Mouse (Mus musculus) heart, adult 9 months (tissue): Measurements from ENCODE around the gene Dda1.

Experiments used
- DNase-seq, 2 experiments: peaks; one replicate each; pipeline ENCODE4 v3.0.0; 2022; ENCODE audit warnings: low spot score in 2 of 2

The Dda1 gene

DNA sequence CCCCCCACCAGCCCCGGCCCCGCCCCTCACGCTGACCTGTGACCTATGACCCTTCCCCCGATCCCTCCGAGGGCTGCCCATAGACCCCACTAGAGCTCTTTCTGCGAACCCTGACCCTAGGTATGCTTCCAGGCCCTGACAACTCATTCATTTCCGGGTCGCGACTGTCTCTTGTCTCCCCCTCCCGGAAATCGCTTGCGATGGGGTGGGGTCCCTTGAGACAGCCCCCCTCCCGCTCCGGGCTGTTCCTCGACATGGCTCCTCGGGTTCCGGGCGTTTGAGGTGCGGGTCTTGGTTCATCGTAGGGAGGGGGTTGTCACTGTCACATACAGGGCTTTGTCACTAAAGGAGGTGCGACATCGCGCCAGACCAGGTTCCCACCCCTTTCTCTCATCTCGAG lies 412 bp downstream of the Dda1 start:
- DNase-seq = peak in 1 of 2 experiments; percentile 71

DNA sequence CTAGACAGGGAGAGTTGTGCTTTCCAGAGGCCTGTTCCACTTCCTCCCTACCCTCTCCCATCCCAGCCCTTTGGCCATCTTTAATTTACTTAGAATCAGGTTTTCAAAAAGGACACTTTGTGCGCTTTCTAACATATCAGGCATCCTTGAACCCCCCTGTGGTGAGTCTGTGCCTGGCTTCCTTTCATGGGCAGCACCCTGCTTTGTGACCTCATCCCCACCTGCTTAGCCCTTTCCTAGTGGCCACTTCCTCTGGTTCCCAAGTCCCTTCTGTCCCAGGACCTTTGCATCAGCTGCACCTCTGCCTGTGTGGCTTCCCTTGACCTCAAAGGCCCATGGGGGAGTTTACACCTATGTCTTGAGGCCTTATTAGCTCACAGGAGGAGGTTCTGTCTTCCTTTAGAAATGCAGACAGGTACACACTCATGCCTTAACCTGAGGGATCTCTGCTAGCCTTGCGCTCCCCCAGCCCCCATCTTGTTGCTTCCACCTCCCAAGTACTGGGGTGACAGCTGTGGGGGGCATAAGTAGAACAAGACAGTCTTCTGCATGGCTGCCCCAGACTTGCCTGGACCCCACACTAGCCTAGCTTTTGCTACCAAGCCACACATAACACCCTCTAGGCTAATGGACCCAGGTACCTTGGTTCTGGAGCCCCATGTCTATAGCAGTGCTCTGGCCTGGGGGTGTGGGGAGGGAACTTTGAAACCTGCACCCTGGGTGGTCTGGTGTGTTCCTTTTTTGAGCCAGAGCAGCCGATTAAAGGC lies 1.3 kb downstream of the Dda1 start:
- no peak for DNase-seq

DNA sequence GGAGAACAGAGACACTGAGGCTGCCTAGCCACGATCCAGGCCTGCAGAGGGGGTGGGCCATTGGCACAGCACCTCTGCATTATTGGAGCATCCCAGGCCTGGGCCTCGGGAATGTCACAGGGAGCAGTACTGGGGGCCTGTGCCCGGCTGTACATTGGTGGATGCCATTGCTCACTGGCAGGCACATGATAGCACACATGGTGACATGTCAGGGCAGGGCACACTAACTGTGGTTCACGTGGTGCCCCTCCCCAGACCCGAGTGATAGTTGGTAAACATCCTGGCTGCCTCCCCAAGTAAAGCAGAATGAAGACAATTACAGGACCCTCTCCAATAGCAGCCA lies 1.9 kb downstream of the Dda1 start:
- no peak for DNase-seq

DNA sequence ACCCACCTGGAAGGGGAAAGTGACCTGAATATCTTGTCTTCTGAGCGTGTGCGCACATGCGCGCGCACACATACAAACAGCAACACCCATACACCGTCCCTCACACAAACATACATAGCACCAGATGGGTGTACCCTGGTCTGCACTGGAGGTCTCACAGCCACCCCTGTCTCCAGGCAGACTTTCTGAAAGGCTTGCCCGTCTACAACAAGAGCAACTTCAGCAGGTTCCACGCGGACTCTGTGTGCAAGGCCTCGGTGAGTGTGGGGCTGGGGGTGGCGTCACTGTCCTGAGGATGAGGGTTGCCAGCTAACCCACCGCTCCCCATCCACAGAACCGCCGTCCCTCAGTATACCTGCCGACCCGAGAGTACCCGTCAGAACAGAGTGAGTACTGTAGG lies 2.9 kb downstream of the Dda1 start:
- DNase-seq = no peak

DNA sequence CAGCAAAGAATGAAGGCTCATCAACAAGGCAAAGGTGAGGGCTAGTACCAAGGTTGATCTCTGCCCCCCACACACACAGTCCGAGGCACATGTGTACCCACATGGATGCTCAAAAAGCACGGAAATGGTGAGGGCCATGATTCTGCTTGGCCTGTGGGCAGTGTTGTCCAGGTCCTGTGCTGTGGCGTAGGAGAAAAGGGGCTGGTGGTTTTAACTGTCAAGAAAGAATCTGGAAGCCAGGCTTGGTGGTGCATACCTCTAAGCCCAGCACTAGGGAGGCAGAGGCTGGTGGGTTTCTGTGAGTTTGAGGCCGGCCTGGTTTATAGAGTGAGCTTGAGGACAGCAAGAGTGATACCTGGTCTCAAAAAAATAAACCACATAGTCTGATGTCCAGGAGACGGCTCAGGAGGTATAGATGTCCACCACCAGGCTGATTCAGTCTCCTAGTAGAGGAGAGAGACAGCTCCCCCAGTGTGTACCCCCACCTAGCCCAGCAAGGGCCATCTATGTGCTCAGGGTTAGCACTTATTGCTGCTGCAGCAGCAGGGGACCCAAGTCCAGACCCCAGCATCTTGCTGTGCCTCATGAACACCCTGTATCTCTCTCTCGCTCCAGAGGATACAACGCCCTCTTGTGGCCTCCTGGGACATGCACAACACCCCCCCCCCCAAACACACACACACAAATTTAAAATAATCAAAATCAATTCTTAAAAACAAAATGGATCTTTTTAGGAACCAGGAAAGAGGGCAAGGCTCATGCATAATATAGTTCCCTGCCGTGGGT lies 3.8 kb downstream of the Dda1 start:
- DNase-seq = no peak

- DNase-seq = no peak
Observed at GRCm38 (mm10) chr8:71474344-71474743, 5.3 kb downstream of the Dda1 start.

- DNase-seq = no peak
Observed at GRCm38 (mm10) chr8:71474785-71475701, 6.0 kb downstream of the Dda1 start.

DNA sequence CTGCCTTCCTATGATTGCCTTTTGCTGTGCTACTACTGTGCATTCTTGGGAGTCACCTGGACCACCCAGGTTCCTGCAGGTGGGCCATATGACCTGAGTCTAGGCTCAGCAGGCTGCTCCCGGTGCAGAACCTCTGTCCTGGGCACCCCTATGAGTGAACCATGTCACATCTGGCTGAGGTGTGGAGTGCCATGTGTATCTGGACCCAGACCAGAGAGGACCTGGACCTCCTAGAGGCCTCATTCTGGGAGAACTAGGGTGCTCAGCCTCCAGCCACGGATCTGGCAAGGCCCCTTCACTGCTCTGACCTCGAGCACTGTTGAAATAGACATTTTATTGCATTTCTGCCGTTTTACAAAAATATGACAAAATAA lies 6.7 kb downstream of the Dda1 start:
- no peak for DNase-seq

GRCm38 (mm10) chr8:71476099-71476940 lies 7.3 kb downstream of the Dda1 start:
- peak; percentile 84 to 88 for DNase-seq

GRCm38 (mm10) chr8:71477196-71477845 lies 8.3 kb downstream of the Dda1 start:
- no peak for DNase-seq

DNA sequence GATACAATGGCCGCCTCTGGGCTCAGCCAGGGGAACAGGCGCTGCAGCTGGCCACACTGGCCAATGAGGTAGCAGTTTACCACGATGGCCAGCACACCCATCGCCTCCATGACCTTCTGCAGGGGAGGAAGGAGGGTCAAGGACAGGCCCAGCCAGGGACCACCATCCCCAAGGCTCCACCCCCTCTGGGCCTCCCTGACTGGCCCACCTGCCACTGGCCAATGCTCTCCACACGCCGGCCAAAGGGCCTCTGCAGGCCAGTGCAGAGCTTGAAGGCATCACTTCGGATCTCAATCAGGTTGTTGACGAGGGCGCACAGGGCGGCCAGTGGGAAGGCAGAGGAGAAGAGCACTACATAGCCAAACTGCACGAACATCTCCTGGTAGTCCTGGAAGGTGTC lies 9.9 kb downstream of the Dda1 start:
- no peak for DNase-seq

GRCm38 (mm10) chr8:71483932-71484331 lies 14.9 kb downstream of the Dda1 start:
- no peak for DNase-seq

DNA sequence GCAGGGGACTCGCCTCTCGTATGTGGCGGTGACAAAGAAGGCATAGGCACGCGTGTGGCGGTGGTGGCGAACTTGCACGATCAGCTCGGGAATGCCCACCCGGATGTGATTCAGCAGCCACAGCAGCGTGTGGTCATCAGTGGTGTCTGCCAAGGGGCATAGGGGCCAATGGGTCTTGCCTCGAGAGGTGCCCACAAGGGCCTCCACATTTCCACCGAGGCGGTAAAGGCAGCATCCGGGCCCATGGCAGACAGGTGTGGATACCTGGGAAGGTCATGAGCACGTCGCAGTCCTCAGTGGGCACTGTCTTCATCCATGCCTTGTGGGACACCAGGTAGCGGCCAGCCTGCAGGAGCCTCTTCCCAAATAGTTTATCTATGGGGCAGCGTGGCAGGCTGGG lies 15.7 kb downstream of the Dda1 start:
- DNase-seq = no peak

- DNase-seq = peak; percentile 83 to 87
Observed at GRCm38 (mm10) chr8:71485142-71486135, 16.4 kb downstream of the Dda1 start, which contains the start of gene Ano8. Gene Ano8 (minus strand): TSS chr8:71485963.

- DNase-seq = no peak
Observed at GRCm38 (mm10) chr8:71486136-71486529, 17.1 kb downstream of the Dda1 start.

DNA sequence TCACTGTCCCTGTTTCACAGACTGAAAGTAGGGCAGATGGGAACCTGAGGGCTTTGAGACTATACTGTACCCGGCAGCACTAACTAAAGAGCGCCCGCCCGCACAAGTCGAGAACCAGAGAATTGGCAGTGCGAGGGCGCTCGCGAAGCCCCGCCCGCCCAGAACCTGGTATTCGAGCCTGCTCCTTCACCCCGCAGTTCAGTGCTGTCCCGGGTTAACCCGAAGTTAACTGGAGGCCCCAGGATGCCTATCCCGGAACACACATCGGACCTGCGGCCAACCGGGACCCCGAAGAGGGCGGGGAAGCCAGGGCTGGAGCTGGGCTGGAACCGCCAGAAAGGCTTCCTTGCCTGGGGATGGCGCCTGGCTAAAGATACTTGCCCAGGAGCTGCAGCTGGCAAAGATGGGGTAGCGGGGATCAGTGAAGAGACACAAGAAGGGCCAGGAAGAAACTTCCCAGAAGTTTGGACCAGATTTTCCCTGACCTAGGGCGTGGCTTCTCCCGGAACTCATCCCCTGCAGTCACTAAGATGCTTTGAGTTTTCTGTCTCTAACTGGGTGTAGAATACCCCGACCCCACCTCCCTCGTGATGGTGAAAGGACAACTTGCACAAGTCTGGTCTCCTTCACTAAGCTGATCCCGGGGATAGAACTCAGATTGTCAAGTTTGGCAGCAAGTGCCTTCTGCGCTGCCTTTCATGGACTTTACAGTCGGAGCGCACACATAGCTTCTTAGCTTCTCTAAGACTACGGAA lies 18.9 kb downstream of the Dda1 start, which contains the start of gene Gtpbp3:
Gtpbp3 (plus strand) TSS at position 413 of the 755 bp plus-strand sequence.
- peak; percentile 80 to 86 for DNase-seq

DNA sequence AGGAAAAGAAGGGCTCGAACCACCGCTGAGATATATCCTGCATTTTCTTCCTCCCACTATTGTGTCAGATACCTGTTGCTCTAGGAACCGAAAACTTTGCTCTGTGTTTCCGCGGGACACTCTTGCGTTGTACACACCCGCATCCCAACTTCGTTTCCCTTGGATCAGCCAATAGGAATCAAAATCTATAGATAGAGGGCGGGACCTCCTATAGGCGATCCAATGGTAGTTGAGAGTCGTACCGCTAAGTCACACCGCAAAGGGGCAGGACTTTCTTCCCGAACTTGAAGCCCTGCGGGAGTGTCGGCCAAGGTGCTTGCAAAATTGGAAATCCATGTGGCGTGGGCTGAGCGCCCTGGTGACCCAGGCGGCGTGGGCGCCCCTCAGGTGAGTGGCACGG lies 19.5 kb downstream of the Dda1 start:
- DNase-seq = peak; percentile 93 to 95

GRCm38 (mm10) chr8:71495039-71495438 lies 26.0 kb downstream of the Dda1 start:
- peak; percentile 78 to 85 for DNase-seq

DNA sequence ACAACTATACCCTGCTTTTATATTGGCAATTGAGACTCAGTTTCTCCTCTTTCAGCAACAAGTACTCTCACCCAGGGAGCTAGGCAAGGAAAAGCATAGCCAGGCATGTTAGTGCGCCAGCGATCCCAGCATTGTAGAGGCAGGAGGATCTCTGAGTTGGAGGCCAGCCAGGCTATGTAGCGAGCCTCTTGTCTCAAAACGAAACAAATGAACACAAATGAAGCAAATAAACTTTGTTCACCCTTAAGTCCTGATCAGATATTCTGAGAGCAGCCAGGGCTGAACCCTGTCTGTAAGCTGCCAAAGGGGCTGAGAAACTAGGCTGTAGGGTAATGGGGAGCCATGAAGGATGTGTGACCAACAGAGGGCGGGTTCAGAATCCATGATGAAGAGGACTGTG lies 26.8 kb downstream of the Dda1 start:
- no peak for DNase-seq
